Mouse (Mus musculus): ENCODE measurements around the gene Scimp. TPM values are rescaled to one million over a fixed set of nuclear protein-coding genes. Genes with fewer than 3 reads are reported as not detected.

Scimp gene
- 0.38 and 0.48 TPM in 2 replicates for polyA plus RNA-seq (2012; rRNA removed)

GRCm38 (mm10) chr11:70812365-70812764, at the start of gene Scimp:
Scimp (minus strand) TSS chr11:70812586.

GRCm38 (mm10) chr11:70844559-70845456, 32.4 kb upstream of the Scimp start, which contains the start of gene Rabep1:
Rabep1 (plus strand) TSS chr11:70844778.

GRCm38 (mm10) chr11:70763936-70764808, 48.2 kb downstream of the Scimp start, which contains the start of gene Zfp3:
Zfp3 (plus strand) TSS chr11:70764209.

Other genes starting within 250 kb of the Scimp start
- gene Mink1, start 249.7 kb downstream of the Scimp start, polyA plus RNA-seq (2012; rRNA removed) = 89.5 and 96.5 TPM in 2 replicates
- not detected in 2 replicates for gene 4930544D05Rik, start 196.7 kb downstream of the Scimp start, polyA plus RNA-seq (2012; rRNA removed)
- gene Chrne, start 193.4 kb downstream of the Scimp start, polyA plus RNA-seq (2012; rRNA removed) = 0.14 and 0.19 TPM in 2 replicates
- 0.18 and 0.19 TPM in 2 replicates for gene Gp1ba, start 173.5 kb downstream of the Scimp start, polyA plus RNA-seq (2012; rRNA removed)
- 103 and 104 TPM in 2 replicates for gene Rnf167, start 165.4 kb downstream of the Scimp start, polyA plus RNA-seq (2012; rRNA removed)
- 125 and 126 TPM in 2 replicates for gene Slc25a11, start 165.1 kb downstream of the Scimp start, polyA plus RNA-seq (2012; rRNA removed)
- 401 and 499 TPM in 2 replicates for gene Pfn1, start 157.9 kb downstream of the Scimp start, polyA plus RNA-seq (2012; rRNA removed)
- gene Eno3, start 155.4 kb downstream of the Scimp start, polyA plus RNA-seq (2012; rRNA removed) = 31.2 and 39.5 TPM in 2 replicates
- 75.6 and 96.1 TPM in 2 replicates for gene Spag7, start 143.2 kb downstream of the Scimp start, polyA plus RNA-seq (2012; rRNA removed)
- gene Camta2, start 124.5 kb downstream of the Scimp start, polyA plus RNA-seq (2012; rRNA removed) = 19.0 and 22.5 TPM in 2 replicates
- gene Inca1, start 112.4 kb downstream of the Scimp start, polyA plus RNA-seq (2012; rRNA removed) = 0.65 and 0.72 TPM in 2 replicates
- 19.6 and 25.0 TPM in 2 replicates for gene Kif1c, start 112.0 kb downstream of the Scimp start, polyA plus RNA-seq (2012; rRNA removed)
- gene Zfp3, start 48.4 kb downstream of the Scimp start, polyA plus RNA-seq (2012; rRNA removed) = 7.2 and 7.3 TPM in 2 replicates
- 24.1 and 24.6 TPM in 2 replicates for gene Rabep1, start 32.2 kb upstream of the Scimp start, polyA plus RNA-seq (2012; rRNA removed)
- 126 and 140 TPM in 2 replicates for gene Nup88, start 157.4 kb upstream of the Scimp start, polyA plus RNA-seq (2012; rRNA removed)
- 72.1 and 78.0 TPM in 2 replicates for gene Rpain, start 157.6 kb upstream of the Scimp start, polyA plus RNA-seq (2012; rRNA removed)
- gene C1qbp, start 170.4 kb upstream of the Scimp start, polyA plus RNA-seq (2012; rRNA removed) = 130 and 138 TPM in 2 replicates
- 25.6 and 26.6 TPM in 2 replicates for gene Dhx33, start 191.9 kb upstream of the Scimp start, polyA plus RNA-seq (2012; rRNA removed)
- 24.5 and 25.0 TPM in 2 replicates for gene Mis12, start 207.0 kb upstream of the Scimp start, polyA plus RNA-seq (2012; rRNA removed)
- 23.7 and 23.9 TPM in 2 replicates for gene Derl2, start 207.3 kb upstream of the Scimp start, polyA plus RNA-seq (2012; rRNA removed)
- gene 6330403K07Rik, start 220.9 kb upstream of the Scimp start, polyA plus RNA-seq (2012; rRNA removed) = 405 and 446 TPM in 2 replicates

Measured in central nervous system, embryonic 14 days (tissue).